Mouse (Mus musculus) bone marrow, adult 2 months (tissue): ENCODE results near the gene Krt75.

ENCODE experiments used
- CTCF ChIP-seq: fragments of 200-500 bp; IDR thresholded peaks from 2 replicates; pipeline ENCODE4 v1.5.1; 2011; ENCODE audit warnings: low read length, control low read depth; ENCODE audit not compliant: control insufficient read depth, insufficient read depth
- POLR2A ChIP-seq: fragments of 200-500 bp; IDR thresholded peaks from 2 replicates; pipeline ENCODE4 v1.6.1; 2011; ENCODE audit warnings: low read depth, mild to moderate bottlenecking, control low read depth, low read length, borderline replicate concordance; ENCODE audit not compliant: control insufficient read depth

GRCm38 (mm10) chr15:101553169-101553568 is 20.5 kb downstream of the Krt75 start:
- TF ChIP-seq POLR2A (no peak), CTCF (no peak)
